Mouse (Mus musculus) limb, embryonic 13.5 days (tissue): Measurements from ENCODE around the gene Dclre1c. TPM values are rescaled to one million over a fixed set of nuclear protein-coding genes. Genes with fewer than 3 reads are reported as not detected.
A peak's percentile ranks its signal among the peaks of the same experiment; 100 is the strongest.

Source experiments
- ATAC-seq: fragments of 200-750 bp; cut with Nextera tagmentation; 2 replicates; pipeline ENCODE4 v1.8.0; 2017; ENCODE audit warnings: low read depth, moderate number of reproducible peaks, moderate TSS enrichment; ENCODE audit not compliant: low FRiP score
- H3K27ac ChIP-seq: fragments of 300-500 bp; sonication (generic); 2 replicates; pipeline ENCODE4 v1.5.1; 2015; ENCODE audit warnings: inconsistent platforms, mild to moderate bottlenecking, moderate library complexity
- H3K27me3 ChIP-seq: fragments of 300-500 bp; sonication (generic); 2 replicates; pipeline ENCODE4 v1.6.1; 2015; ENCODE audit warnings: mild to moderate bottlenecking, inconsistent platforms
- H3K36me3 ChIP-seq: fragments of 300-500 bp; sonication (generic); 2 replicates; pipeline ENCODE4 v1.6.1; 2015; ENCODE audit warnings: inconsistent platforms, mild to moderate bottlenecking, moderate library complexity
- H3K4me1 ChIP-seq: fragments of 300-500 bp; sonication (generic); 2 replicates; pipeline ENCODE4 v1.6.1; 2015; ENCODE audit warnings: inconsistent platforms
- H3K4me2 ChIP-seq: fragments of 300-500 bp; sonication (generic); replicated peaks from 2 replicates; pipeline ENCODE4 v1.6.1; 2015; ENCODE audit warnings: inconsistent platforms, mild to moderate bottlenecking, moderate library complexity
- H3K4me3 ChIP-seq: fragments of 300-500 bp; sonication (generic); 2 replicates; pipeline ENCODE4 v1.5.1; 2015; ENCODE audit warnings: moderate library complexity, mild to moderate bottlenecking, inconsistent platforms
- H3K9ac ChIP-seq: fragments of 300-500 bp; sonication (generic); 2 replicates; pipeline ENCODE4 v1.6.1; 2015; ENCODE audit warnings: mild to moderate bottlenecking, inconsistent platforms
- H3K9me3 ChIP-seq: fragments of 300-500 bp; sonication (generic); 2 replicates; pipeline ENCODE4 v1.6.1; 2016; ENCODE audit warnings: inconsistent platforms
- WGBS: fragments of 180-500 bp; shearing (Covaris S2); methylation state at CpG from one replicate; pipeline ENCODE4 v1.1.7; 2015; 5-methylcytosine and 5-hydroxymethylcytosine counted together
- polyA plus RNA-seq: library from polyadenylated mRNA; unstranded; fragments of >200 nt; fragmentation: Nextera tagmentation; extraction: Ambion mirVana; gene quantifications from 2 replicates; pipeline ENCODE4 v1.2.1, GENCODE M21; 2015

Gene Dclre1c
- polyA plus RNA-seq, 1 experiment from 2014 or later = 7.7 TPM

DNA sequence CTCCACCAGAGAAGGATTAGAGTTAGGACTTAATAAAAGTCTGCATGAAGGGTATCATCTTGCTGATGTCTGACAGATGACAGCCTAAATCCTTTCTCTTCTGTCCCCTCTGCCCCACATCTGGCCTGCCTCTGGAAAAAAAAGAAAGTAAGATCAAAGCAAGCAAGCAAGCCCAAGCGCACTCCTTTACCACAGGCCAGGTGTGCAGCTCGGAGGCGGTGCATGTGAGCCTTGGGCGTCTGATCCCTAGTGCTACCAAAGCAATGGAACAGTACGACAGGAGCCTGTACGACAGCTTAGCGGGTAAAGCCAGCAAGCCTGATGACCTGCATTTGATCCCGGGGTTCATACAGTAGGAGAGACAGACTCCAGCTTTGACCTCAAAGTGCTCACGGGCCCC is 7.0 kb downstream of the Dclre1c start:
- no peaks in the 10 kb centered on the region for H3K36me3 ChIP-seq
- ATAC-seq = peak; percentile 15; the same call in 1 of the 2 replicates
- no peaks in the 10 kb centered on the region for H3K9me3 ChIP-seq
- H3K4me3 ChIP-seq = no peak overlapping the region
- 57% methylated on average over 9 of the region's 9 CpGs for WGBS
- no peaks in the 10 kb centered on the region for H3K4me1 ChIP-seq
- H3K4me2 ChIP-seq = no peak overlapping the region
- H3K9ac ChIP-seq = no peak overlapping the region
- H3K27ac ChIP-seq = no peak overlapping the region
- no peaks in the 10 kb centered on the region for H3K27me3 ChIP-seq

DNA sequence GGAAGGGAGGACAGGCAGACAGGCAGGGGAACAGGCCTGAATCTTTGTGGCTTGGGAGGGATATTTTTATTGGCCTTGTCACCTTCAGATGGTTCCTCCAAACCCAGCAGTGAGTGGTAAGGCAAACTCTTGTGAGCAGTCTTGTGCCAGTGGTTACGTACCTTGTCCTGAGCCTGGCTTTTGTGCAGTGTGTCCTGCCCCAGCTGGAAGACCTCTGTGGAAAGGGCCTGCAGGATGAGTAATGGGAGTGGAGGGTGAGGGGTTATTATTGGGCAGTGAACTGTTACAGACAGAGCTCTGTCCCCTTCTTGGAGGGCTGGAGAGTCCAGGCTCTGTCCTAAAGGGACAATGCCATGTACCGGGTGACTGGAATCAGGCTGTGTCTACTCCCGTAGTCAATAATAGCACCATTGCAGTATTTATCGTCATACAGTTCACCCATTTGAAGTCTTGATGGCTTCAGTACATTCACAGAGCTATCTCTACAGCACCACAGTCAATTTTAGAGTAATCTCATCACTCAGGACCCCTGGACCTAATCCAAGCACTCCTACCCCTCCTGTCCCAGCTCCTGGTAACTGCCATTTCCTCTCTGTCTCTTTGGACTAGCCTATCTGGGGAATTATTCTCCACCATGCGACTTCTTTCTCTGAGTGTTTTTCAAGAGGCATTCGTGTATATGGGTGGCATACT is 11.6 kb downstream of the Dclre1c start:
- no peaks in the 10 kb centered on the region for H3K27me3 ChIP-seq
- H3K27ac ChIP-seq = no peak overlapping the region
- H3K4me2 ChIP-seq = no peak overlapping the region
- WGBS = 83% methylated on average over 6 of the region's 6 CpGs
- no peak for ATAC-seq
- no peak overlapping the region for H3K4me3 ChIP-seq
- H3K36me3 ChIP-seq = peaks cover 8% of the 10 kb centered on the region
- no peaks in the 10 kb centered on the region for H3K9me3 ChIP-seq
- no peak overlapping the region for H3K9ac ChIP-seq
- no peaks in the 10 kb centered on the region for H3K4me1 ChIP-seq

DNA sequence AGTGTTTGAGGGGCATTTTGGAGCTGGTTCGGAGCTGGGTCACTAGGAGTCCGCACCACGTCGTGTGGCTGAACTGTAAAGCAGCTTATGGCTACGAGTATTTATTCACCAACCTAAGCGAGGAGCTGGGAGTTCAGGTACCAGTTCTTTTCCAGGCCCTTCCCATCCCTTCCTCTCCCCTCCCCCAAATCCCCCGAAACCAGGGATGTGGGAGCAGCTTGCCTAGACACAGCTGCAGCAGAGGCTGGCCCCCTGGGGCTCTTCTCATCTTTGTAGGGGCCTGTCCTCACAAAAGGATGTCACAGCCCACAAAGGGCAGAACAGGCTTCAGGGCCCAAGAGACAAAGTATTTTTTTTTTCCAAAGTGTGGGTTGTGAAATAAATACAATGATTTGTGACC is 14.0 kb downstream of the Dclre1c start:
- WGBS = 59% methylated on average over 7 of the region's 7 CpGs
- peaks cover 8% of the 10 kb centered on the region for H3K36me3 ChIP-seq
- no peaks in the 10 kb centered on the region for H3K27me3 ChIP-seq
- H3K4me1 ChIP-seq = no peaks in the 10 kb centered on the region
- H3K27ac ChIP-seq = no peak overlapping the region
- H3K9ac ChIP-seq = no peak overlapping the region
- no peak overlapping the region for H3K4me2 ChIP-seq
- ATAC-seq = no peak
- H3K9me3 ChIP-seq = no peaks in the 10 kb centered on the region
- H3K4me3 ChIP-seq = no peak overlapping the region

DNA sequence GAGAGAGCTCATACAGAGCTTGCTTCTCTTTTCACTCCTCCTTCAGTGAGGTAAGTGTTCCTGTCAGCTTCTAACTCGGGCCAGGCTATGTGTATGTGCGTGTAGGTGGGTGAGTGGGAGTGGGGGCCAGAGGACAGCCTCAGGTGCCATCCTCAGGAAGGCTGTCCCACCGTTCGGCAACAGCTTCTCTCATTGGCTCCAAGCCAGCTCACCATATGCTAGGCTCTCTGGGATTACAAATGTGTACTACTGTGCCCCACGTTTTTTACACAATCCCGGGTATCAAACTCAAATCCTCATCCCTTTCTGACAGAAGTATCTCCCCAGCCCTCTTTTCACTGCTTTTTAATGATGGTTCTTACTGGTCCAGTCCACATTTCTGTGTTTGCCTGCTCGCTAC is 20.3 kb downstream of the Dclre1c start:
- no peaks in the 10 kb centered on the region for H3K27me3 ChIP-seq
- ATAC-seq = no peak
- H3K27ac ChIP-seq = no peak overlapping the region
- no peak overlapping the region for H3K4me2 ChIP-seq
- H3K36me3 ChIP-seq = peaks cover 12% of the 10 kb centered on the region
- no peak overlapping the region for H3K4me3 ChIP-seq
- WGBS = 71% methylated on average over 7 of the region's 7 CpGs
- H3K9ac ChIP-seq = no peak overlapping the region
- no peaks in the 10 kb centered on the region for H3K9me3 ChIP-seq
- H3K4me1 ChIP-seq = peaks cover 10% of the 10 kb centered on the region

DNA sequence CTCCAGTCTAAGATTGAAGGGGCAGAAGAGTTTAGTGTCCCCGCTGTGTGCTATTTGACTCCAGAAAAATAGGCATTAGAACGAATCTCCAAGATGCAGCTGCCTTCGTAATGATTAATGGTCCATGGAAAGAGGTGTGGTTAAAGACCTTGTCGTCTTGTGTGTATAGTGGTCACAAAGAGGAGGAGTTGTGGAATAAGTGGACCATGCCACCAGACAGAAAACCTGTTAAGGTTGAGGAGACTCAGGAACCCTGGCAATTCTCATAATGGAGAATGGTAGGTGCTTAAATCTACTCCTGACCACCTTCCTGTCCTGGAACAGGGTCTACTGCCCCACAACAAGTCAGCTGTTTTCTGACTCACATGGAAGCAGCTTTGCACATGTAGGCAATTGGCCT is 22.1 kb downstream of the Dclre1c start:
- no peak for ATAC-seq
- Histone ChIP-seq H3K27me3 (no peaks in the 10 kb centered on the region), H3K9me3 (no peaks in the 10 kb centered on the region), H3K27ac (no peak overlapping the region), H3K36me3 (peaks cover 16% of the 10 kb centered on the region), H3K4me1 (peaks cover 10% of the 10 kb centered on the region), H3K4me2 (no peak overlapping the region), H3K4me3 (no peak overlapping the region), H3K9ac (no peak overlapping the region)
- WGBS = 76% methylated on average over 4 of the region's 4 CpGs

DNA sequence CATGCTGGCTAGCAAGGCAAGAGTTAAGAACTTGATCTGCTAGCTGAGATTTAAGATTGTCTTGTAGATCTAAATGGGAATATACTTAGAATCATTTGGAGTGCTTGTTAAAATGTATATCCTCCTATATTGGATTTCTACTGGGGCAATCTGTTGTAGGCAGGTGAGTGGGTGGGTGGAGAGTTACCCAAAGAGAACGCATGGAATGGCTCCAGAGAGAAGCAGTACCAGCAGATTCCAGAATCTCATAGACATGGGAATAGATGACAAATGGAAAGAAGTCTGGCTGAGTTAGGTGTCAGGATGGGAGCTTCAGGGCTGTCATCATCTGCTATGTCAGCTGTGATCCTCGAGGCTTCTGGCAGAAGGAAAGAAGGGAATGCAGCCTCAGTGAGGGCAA is 25.5 kb downstream of the Dclre1c start:
- Histone ChIP-seq H3K4me2 (no peak overlapping the region), H3K4me3 (no peak overlapping the region), H3K27ac (no peak overlapping the region), H3K9ac (no peak overlapping the region), H3K27me3 (no peaks in the 10 kb centered on the region), H3K36me3 (peaks cover 34% of the 10 kb centered on the region), H3K9me3 (no peaks in the 10 kb centered on the region), H3K4me1 (peaks cover 10% of the 10 kb centered on the region)
- WGBS = 76% methylated on average over 2 of the region's 2 CpGs
- no peak for ATAC-seq

DNA sequence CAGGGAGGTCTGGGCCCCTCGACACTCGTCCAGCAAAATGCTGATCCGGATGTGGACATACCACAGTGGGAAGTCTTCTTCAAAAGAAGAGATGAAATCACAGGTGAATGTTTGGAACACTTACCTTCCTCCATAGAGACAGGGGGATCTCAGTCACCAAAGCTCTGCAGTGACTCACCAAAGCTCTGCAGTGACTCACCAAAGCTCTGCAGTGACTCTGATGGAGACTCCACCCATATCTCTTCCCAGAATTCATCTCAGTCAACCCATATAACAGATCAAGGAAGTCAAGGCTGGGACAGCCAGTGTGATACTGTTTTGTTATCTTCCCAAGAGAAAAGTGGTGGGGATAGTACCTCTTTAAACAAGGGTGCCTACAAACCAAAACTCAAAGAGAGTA is 29.2 kb downstream of the Dclre1c start:
- Histone ChIP-seq H3K9ac (no peak overlapping the region), H3K4me3 (no peak overlapping the region), H3K4me1 (peaks cover 5% of the 10 kb centered on the region), H3K27me3 (no peaks in the 10 kb centered on the region), H3K9me3 (no peaks in the 10 kb centered on the region), H3K4me2 (no peak overlapping the region), H3K36me3 (peaks cover 49% of the 10 kb centered on the region), H3K27ac (no peak overlapping the region)
- 93% methylated on average over 3 of the region's 3 CpGs for WGBS
- ATAC-seq = no peak

DNA sequence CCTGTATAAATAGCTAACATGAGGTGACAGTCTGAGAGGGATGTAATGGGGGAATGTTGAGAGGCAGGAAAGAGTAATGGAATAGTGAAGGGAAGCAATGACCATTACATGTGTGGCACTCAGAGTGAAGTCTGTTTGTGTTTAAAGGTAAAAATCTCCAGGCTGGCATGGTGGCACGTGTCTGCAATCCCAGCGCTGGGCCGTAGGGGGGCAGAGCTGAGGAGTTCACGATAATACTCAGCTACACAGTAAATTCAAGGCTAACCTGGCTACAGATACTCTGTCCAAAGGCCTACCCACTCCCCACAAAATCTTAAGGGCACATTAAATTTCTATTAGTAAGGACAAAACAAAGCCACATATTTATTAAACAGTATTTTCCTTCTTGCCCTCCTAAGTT is 32.7 kb downstream of the Dclre1c start:
- Histone ChIP-seq H3K9ac (no peak overlapping the region), H3K9me3 (no peaks in the 10 kb centered on the region), H3K4me2 (no peak overlapping the region), H3K4me1 (no peaks in the 10 kb centered on the region), H3K4me3 (no peak overlapping the region), H3K27me3 (no peaks in the 10 kb centered on the region), H3K36me3 (peaks cover 48% of the 10 kb centered on the region), H3K27ac (no peak overlapping the region)
- 88% methylated on average over 4 of the region's 4 CpGs for WGBS
- ATAC-seq = no peak

DNA sequence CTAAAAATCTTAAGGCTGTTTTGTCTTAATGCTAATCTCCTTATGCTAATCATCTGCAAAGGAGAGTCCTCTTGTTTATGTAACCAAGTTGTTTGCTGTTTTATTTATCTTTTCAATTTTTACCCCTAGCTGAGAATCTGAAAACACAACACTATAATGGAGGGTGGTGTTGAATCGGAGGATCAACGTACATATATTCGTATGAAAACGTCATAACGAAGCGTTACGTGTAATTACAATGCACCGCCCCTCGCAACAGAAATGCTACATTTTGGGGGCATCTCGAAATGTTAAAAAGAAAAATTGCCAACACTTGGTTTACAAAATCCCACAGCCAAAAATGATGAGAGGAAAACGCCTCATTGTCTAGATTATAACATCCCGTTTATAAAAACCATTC is 50.0 kb downstream of the Dclre1c start:
- Histone ChIP-seq H3K4me2 (peak overlapping the region; percentile 77), H3K9ac (peak overlapping the region; percentile 85), H3K9me3 (no peaks in the 10 kb centered on the region), H3K27me3 (no peaks in the 10 kb centered on the region), H3K36me3 (0 out of 2 replicates have a peak, but pooled peaks cover 6% of the 10 kb centered on the region), H3K4me1 (peaks cover 17% of the 10 kb centered on the region), H3K27ac (peak overlapping the region; percentile 92), H3K4me3 (peak overlapping the region; percentile 94)
- ATAC-seq = no peak
- under 1% methylated on average over 12 of the region's 12 CpGs for WGBS

DNA sequence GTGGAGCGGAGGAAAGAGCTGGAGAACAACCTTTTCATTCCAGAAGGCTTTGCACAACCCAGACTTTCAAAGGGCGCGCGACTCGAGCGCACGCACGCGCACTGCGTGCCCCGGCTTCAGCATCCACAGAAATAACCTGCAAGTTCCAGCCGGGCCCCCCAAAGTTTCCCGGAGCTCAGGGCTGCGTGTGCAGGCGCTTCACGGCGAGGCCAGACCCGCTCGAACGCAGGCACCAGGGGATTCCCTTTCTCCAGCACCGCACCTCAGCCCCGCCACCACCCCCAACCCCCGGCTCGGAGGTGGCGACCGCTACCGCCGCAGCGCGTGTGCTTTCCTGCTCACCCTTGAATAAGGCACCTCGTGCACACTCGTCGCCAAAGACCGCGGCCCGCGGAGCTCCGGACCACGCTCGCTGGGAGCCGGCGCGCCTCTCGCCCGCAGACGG is 50.5 kb downstream of the Dclre1c start:
- H3K4me1 ChIP-seq = peaks cover 17% of the 10 kb centered on the region
- under 1% methylated on average over 45 of the region's 46 CpGs for WGBS
- H3K27ac ChIP-seq = peak overlapping the region; percentile 92
- 0 out of 2 replicates have a peak, but pooled peaks cover 6% of the 10 kb centered on the region for H3K36me3 ChIP-seq
- peak overlapping the region; percentile 85 for H3K9ac ChIP-seq
- no peaks in the 10 kb centered on the region for H3K9me3 ChIP-seq
- H3K4me2 ChIP-seq = peak overlapping the region; percentile 77
- H3K4me3 ChIP-seq = peak overlapping the region; percentile 94
- peak; percentile 80 for ATAC-seq
- no peaks in the 10 kb centered on the region for H3K27me3 ChIP-seq

DNA sequence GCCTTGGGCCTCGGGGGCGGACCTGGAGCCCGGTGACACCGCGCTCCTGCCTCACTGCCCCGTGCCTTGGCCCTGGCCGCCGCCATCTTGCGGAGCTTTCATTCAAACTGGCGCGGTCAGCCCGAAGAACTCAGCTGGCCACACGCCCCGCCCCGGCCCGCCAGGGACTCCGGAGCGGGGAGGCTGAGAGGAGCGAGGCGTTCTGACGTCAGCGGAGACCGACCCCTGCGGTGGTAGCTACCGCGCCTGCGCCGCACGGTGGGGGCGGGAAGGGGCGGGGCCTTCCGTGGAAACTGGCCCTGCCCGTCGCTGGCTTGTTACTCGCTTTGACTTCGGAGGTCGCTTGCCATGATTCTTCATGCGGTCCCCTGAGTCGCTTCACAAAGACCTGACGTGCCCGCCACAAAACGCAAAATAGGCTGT is 50.9 kb downstream of the Dclre1c start, which contains the start of gene Suv39h2:
Suv39h2 (minus strand) TSS at position 171 of the 423 bp plus-strand sequence.
- Histone ChIP-seq H3K4me1 (peaks cover 17% of the 10 kb centered on the region), H3K4me3 (peak within 1 kb of the TSS; percentile 94), H3K36me3 (0 out of 2 replicates have a peak, but pooled peaks cover 3% of the 10 kb centered on the region), H3K9me3 (no peaks in the 10 kb centered on the region), H3K4me2 (peak within 1 kb of the TSS; percentile 77), H3K9ac (peak within 1 kb of the TSS; percentile 85), H3K27me3 (no peaks in the 10 kb centered on the region), H3K27ac (peak within 1 kb of the TSS; percentile 92)
- ATAC-seq = peak; percentile 98
- under 1% methylated on average over 41 of the region's 42 CpGs for WGBS

DNA sequence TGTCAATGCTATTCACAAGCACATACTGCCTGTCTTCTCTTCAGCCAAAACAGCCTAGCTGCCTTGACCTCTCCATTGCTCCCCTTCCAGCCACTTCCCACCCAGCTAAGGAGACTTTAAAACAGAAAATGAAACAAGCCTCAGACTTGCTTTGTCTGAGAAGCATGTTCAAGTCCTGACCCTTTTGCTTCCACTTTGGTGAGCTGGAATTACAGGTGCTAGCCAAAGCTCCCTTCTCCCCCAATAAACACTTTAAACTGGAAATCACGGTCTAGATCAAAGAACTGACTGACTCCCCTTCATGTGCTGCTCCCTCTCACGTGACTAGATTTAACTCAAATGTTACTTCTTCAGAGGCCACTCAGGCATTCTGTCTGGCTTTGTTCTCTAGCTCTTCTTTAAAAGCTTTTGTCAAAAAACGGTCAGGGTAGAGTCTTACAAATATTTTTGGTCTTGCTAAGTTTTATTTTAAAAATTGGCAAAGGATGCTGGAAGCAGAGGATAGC is 51.9 kb downstream of the Dclre1c start:
- H3K27ac ChIP-seq = no peak overlapping the region

More for the DNA sequence above, 51.9 kb downstream of the Dclre1c start:
- H3K4me3 ChIP-seq = peak overlapping the region; percentile 94; the same call in 1 of the 2 replicates
- H3K9ac ChIP-seq = no peak overlapping the region
- WGBS = 35% methylated on average over 3 of the region's 3 CpGs
- H3K4me2 ChIP-seq = peak overlapping the region; percentile 77
- H3K27me3 ChIP-seq = no peaks in the 10 kb centered on the region
- no peaks in the 10 kb centered on the region for H3K9me3 ChIP-seq
- no peak for ATAC-seq
- H3K4me1 ChIP-seq = peaks cover 17% of the 10 kb centered on the region
- H3K36me3 ChIP-seq = no peaks in the 10 kb centered on the region
